Mouse (Mus musculus) heart, postnatal 4 days (tissue): Measurements from ENCODE around the gene Rasgrp4. TPM values are rescaled to one million over a fixed set of nuclear protein-coding genes. Genes with fewer than 3 reads are reported as not detected.
"Not testable (repeated sequence)": the region's sequence is repeated elsewhere in the genome, so short reads cannot be mapped to it uniquely, and the experiment has no call there.

ENCODE experiments used
- DNase-seq: peaks from one replicate; pipeline ENCODE4 v3.0.0; 2021
- total RNA-seq, 2 experiments: library from RNA; stranded (reverse); gene quantifications; 2 replicates each; pipeline ENCODE4 v1.2.3; 2021

Rasgrp4 gene
- under 1 TPM; 0.79 to 0.86 TPM for total RNA-seq

- DNase-seq: peak; percentile 23
Observed at GRCm38 (mm10) chr7:29134693-29135386, at the start of gene Rasgrp4. TSS of gene Rasgrp4 (plus strand) at chr7:29134851.

GRCm38 (mm10) chr7:29085981-29086380 lies 48.7 kb upstream of the Rasgrp4 start:
- DNase-seq: no peak

- no peak for DNase-seq
Observed at GRCm38 (mm10) chr7:29086902-29087301, 47.7 kb upstream of the Rasgrp4 start.

DNA sequence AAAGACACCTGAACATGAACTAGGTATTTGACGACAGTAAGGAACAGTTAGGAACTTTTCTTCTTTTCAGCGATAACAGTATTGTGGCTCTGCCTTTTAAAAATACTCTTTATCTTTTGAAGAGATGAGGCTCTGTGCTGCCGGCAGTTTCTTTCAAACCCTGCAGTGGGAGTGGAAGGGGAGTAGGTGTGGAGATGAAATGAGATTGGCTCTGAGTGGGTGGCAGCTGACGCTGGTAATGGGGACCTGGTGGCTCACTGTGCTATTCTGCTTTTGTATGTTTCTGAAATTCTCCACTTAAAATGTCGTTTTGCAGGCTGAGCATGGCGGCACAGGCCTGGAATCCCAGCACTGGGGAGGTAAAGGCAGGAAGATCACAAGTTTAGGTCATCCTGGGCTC lies 45.8 kb upstream of the Rasgrp4 start:
- no peak for DNase-seq

DNA sequence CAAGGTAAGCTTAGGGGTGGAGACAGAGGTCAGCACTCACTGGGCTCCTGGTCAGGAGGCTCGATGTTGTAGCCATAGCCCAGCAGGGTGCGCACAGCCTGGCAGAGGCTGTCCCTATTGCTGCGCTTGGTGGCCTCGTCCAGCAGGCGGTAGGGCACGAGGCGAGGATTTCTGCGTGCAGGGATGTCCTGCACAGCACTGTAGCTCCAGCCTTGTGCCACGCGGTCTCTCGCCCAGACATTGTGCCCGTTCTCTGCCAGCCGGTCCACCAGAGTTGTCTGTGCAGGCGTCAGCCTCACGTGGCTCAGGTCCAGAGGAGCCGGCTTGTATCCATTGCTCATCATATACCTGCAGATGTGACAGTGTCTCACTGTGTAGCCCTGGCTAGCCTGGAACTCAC lies 37.5 kb upstream of the Rasgrp4 start:
- DNase-seq: no peak

DNA sequence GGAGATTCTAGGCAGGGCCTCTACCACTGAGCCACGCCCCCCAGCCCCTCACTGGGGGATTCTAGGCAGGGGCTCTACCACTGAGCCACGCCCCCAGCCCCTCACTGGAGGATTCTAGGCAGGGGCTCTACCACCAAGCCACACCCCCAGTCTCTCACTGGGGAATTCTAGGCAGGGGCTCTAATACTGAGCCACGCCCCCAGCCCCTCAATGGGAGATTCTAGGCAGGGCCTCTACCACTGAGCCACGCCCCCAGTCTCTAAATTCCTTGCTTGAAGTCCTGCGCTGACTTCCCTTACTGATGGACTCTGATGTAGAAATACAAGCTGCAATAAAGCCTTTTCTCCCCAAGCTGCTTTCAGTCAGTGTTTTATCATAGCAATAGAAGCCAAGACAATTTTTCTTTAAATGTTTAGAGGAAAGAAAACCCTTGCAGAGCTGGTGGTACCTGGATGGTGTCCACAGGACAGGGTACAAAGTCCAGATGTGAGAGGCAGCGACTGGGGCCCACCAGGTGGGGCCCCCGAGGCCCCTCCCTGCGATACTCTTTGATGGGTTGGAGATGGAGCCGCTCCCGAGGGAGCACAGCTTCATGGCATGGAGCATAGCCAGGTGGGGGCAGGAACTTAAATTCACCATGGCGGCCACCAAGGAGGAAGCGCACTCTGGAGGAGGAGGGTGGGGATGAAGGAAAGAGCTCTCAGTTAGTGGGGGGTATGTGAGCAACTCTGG lies 33.2 kb upstream of the Rasgrp4 start:
- DNase-seq: no peak

- peak; percentile 64 for DNase-seq
Observed at GRCm38 (mm10) chr7:29108992-29109955, 25.4 kb upstream of the Rasgrp4 start.

DNA sequence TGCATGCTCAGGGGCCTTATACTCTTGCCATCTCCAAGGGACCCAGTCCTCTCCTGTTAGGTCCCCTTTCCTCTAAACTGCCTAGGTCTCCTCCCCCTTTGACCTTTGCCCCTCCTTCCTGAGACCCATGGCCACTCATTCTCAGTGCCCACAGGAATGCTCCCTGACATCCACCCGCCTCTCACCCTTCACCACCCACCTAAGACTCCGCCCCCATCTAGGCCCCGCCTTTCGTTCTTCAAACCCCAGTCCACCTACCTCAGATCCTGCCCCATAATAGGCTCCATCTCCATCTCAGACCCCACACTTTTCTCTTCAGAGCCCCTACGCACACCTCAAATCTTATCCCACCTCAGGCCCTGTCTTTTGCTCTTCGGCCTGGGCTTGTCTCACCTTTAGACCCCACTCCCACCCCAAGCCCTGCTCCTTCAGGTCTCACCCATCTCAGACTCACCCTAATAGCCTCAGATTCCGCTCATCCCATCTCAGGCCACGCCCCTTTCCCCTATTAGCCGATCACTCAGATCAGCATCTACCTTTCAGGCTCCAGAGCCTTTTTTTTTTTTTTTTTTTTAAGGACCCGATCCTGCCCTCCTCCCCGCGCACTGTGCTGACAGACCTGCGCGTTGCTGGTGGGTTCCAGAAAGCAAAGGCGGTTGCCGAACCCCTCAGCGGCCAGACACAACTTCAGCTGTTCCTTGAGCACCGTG lies 16.4 kb upstream of the Rasgrp4 start:
- no peak for DNase-seq

- no peak for DNase-seq
Observed at GRCm38 (mm10) chr7:29119526-29119925, 15.1 kb upstream of the Rasgrp4 start.

DNA sequence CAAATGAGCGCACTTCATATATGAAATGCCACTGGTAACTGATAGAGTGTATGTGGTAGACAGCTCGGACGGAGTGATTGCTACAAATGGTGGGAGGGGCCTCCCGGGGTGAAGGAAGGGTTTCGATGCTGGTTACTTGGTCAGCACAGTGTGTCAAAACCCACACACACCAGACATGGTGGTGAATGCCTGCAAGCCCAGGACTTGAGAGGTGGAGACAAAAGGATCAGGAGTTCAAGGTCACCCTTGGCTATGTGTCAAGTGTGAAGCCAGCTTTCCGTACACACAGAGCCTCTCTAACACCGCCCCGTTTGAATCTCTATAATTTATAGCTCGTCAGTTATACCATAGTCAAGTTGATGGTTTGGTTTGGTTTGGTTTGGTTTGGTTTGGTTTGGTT lies 11.8 kb upstream of the Rasgrp4 start:
- DNase-seq: no peak

GRCm38 (mm10) chr7:29123531-29124358 lies 10.9 kb upstream of the Rasgrp4 start:
- DNase-seq: no peak

DNA sequence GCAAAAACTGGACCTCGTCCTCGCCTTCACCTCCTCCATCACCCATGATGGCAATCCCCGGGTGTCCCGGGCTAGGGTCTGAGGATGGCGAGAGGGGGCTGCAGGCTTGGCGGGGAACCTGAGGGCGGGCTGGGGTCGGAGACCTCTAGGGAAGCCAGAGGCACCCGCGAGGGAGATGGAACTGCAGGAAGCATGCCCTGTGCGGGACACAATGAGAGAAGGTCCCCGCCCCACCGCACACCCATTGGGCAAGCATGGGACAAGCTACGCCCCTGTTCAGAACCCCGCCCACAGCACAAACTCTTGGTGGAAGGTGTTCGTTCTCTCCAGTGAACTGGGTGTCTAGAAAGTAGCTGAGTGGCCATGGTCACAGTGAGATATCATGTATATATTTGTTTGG lies 9.7 kb upstream of the Rasgrp4 start, which contains the start of gene Ryr1:
Gene Ryr1 (minus strand): TSS at position 210 of the 400 bp plus-strand sequence.
- peak; percentile 28 for DNase-seq

DNA sequence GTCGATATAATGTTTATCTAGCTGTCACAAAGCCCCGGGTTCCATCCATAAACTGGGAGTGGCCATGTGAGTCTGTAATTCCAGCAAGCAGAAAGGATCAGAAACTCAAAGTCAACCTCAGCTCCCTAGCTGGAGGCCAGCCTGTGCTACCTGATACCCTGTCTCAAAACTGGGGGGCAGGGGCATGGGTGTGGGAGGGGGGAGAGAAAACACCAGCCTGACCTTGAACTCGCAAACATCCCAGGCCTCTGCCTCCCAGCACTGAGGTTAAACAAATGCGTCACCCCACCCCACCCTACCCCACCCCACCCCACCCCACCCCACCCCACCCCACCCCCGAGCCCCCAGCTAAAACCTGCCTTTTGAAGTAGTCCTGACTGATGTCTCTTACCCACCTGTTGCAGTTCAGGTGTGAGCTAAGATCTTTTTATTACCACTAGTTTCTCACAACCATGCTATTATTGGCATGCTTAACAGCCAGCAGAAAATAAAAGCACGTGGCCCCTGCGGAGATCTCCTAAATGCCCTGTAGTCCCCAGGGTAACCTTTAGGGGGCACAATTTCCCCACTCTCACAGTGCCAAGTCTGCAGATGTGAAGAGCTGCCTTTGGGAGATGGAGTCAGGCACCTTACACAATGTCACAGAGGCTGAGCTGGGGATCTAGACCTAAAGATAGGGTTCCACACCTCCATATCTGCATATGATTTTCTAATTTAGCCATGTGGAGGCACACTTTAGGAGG lies 8.3 kb upstream of the Rasgrp4 start:
- DNase-seq: peak; percentile 68

GRCm38 (mm10) chr7:29128725-29129124 lies 5.9 kb upstream of the Rasgrp4 start:
- DNase-seq: no peak

DNA sequence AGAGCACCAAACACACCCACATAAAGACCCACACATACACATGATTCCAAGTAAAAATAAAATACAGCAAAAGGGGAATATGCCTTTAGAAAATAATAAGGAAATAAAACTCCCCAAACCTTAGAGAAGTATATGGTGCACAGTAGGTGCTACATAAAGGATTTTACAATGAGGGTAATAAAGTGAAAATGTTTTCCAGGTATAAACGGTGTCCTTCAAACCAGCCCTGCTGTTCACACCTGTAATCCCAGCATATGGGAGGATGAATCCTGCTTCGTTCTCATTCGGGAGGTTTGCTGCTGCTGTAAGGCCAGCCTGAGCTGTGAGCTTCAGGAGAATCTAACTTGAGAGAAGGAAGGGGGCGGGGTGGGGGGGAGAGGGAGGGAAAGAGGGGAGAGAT lies 421 bp upstream of the Rasgrp4 start:
- no peak for DNase-seq

- DNase-seq: no peak
Observed at GRCm38 (mm10) chr7:29137429-29137828, 2.8 kb downstream of the Rasgrp4 start.

DNA sequence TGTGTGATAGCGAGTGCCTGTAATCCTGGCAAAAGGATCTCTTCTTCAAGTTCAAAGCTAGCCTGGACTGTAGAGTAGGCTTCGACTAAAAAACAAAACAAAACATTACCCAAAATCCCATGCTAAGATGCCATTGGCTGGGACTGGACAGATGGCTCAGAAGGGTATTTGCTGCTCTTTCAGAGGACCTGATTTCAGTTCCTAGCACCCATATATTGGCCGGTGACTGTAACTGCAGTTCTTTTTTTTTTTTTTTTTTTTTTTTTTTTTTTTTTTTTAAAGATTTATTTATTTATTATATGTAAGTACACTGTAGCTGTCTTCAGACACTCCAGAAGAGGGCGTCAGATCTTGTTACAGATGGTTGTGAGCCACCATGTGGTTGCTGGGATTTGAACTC lies 4.6 kb downstream of the Rasgrp4 start:
- not testable (repeated sequence) for DNase-seq

DNA sequence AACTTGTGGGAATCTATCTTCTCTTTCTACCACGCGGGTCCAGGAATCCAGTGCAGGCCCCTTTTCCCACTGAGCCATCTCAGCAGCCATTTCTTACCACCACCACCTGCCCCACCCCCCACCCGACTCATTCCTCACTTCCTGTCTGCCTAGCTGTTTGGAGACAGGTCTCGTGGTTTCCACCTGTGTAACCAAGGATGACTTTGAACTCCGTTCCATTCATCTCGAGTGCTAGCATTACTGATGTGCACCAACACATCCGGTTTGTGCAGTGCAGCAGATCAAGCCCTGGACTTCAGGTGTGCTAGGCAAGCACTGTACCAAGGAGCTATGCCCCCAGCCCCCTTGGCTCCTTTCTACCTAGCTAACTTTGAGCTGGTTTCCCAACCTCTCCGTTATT lies 6.8 kb downstream of the Rasgrp4 start:
- DNase-seq: no peak

GRCm38 (mm10) chr7:29144006-29144405 lies 9.4 kb downstream of the Rasgrp4 start:
- no peak for DNase-seq

GRCm38 (mm10) chr7:29146625-29147367 lies 12.1 kb downstream of the Rasgrp4 start:
- DNase-seq: no peak
